Mouse (Mus musculus) neural tube, embryonic 11.5 days (tissue): ENCODE results near the gene Prdm11. TPM values are rescaled to one million over a fixed set of nuclear protein-coding genes. Genes with fewer than 3 reads are reported as not detected.

Experiments used
- ATAC-seq: fragments of 200-750 bp; cut with Nextera tagmentation; 2 replicates; pipeline ENCODE4 v1.8.0; 2017; ENCODE audit warnings: moderate number of reproducible peaks, mild to moderate bottlenecking, moderate TSS enrichment, moderate library complexity; ENCODE audit not compliant: insufficient read depth, low FRiP score, low TSS enrichment
- DNase-seq: peaks from one replicate; pipeline ENCODE4 v3.0.0-alpha.2; 2015; ENCODE audit warnings: low spot score
- H3K27ac ChIP-seq: fragments of 300-500 bp; sonication (generic); 2 replicates; pipeline ENCODE4 v1.5.1; 2014; ENCODE audit warnings: low read depth, mild to moderate bottlenecking, low read length
- H3K27me3 ChIP-seq: fragments of 300-500 bp; sonication (generic); 2 replicates; pipeline ENCODE4 v1.6.1; 2014; ENCODE audit warnings: mild to moderate bottlenecking, low read length, mixed read lengths; ENCODE audit not compliant: control insufficient read depth, insufficient read depth
- H3K36me3 ChIP-seq: fragments of 300-500 bp; sonication (generic); 2 replicates; pipeline ENCODE4 v1.6.1; 2014; ENCODE audit warnings: mild to moderate bottlenecking, low read length, moderate library complexity, mixed read lengths; ENCODE audit not compliant: control insufficient read depth, insufficient read depth
- H3K4me1 ChIP-seq: fragments of 300-500 bp; sonication (generic); 2 replicates; pipeline ENCODE4 v1.6.1; 2014; ENCODE audit warnings: low read length, mixed read lengths; ENCODE audit not compliant: control insufficient read depth, insufficient read depth
- H3K4me2 ChIP-seq: fragments of 300-500 bp; sonication (generic); 2 replicates; pipeline ENCODE4 v1.6.1; 2014; ENCODE audit warnings: low read depth, mild to moderate bottlenecking, moderate library complexity
- H3K4me3 ChIP-seq: fragments of 300-500 bp; sonication (generic); 2 replicates; pipeline ENCODE4 v1.5.1; 2014; ENCODE audit warnings: low read depth, low read length
- H3K9ac ChIP-seq: fragments of 300-500 bp; sonication (generic); 2 replicates; pipeline ENCODE4 v1.6.1; 2014; ENCODE audit warnings: mild to moderate bottlenecking, low read length
- H3K9me3 ChIP-seq: fragments of 300-500 bp; sonication (generic); 2 replicates; pipeline ENCODE4 v1.6.1; 2016; ENCODE audit warnings: low read length; ENCODE audit not compliant: control insufficient read depth
- whole genome bisulfite sequencing: fragments of 180-500 bp; shearing (Covaris S2); extraction: QIAGEN DNeasy Blood & Tissue Kit; methylation state at CpG from one replicate; pipeline ENCODE4 v1.1.7; 2014; 5-methylcytosine and 5-hydroxymethylcytosine counted together
- polyA plus RNA-seq: library from polyadenylated mRNA; unstranded; fragments of >200 nt; fragmentation: Nextera tagmentation; extraction: Ambion mirVana; gene quantifications from 2 replicates; pipeline ENCODE4 v1.2.1, GENCODE M21; 2014

Prdm11 gene
- polyA plus RNA-seq, result 1.2 and 2.2 TPM in 2 replicates

DNA sequence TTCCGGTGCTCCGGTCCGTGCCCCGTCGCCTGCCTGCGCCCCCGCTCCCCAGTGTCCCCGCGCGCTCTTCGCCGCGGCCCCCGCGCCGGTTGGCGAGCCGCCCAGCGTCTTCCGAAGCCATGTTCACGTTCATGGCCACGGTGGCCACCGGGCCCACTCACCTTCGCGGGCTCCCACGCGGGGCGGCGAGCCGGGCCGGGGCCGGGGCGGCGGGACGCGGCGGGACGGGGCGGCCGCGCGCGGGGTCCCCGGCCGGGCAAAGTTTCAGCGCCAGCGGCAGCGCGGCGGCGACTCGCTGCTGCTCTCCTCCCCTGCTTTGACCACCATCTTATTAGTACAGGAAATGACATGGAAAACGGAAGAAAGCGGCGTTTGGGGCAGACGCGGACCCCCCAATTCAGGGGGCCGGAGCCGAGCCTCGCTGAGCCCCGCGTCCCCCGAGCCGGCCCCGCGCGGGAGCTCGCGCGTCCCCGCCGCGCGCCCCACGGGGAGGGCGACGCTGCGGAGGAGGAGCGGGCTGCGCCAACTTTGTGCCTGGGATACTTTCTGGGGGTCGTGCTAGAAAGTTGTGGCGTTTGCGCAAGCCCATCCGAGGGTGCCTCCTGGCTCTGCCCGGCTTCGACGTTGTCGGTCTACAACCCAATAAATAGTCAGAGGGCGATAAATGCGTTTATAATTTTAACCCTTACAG is at the start of gene Prdm11:
Prdm11 (minus strand) TSS at position 350 of the 691 bp plus-strand sequence.
- peaks cover 8% of the 10 kb centered on the region for H3K4me1 ChIP-seq
- peak; percentile 35 for ATAC-seq

DNA sequence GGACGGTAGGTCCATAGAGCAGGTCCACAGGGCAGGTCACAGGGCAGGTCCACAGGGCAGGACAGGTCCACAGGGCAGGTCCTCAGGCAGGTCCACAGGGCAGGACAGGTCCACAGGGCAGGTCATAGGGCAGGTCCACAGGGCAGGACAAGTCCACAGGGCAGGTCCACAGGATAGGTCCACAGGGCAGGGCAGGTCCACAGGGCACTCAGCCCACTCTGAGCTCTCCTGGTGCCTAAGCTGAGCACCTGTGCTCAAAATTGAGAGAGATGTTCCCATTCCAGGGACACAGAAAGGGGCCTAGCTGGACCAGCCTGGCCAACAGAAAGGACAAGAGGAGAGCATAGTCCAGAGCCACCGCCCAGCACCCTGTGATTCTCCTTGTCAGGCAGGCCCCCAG is 46.4 kb upstream of the Prdm11 start:
- H3K9me3 ChIP-seq, result no peaks in the 10 kb centered on the region
- no peak for ATAC-seq

More for the DNA sequence above, at the start of gene Prdm11:
- no peaks in the 10 kb centered on the region for H3K27me3 ChIP-seq
- DNase-seq, result peak; percentile 47
- H3K27ac ChIP-seq, result peak within 1 kb of the TSS; percentile 89
- no peaks in the 10 kb centered on the region for H3K9me3 ChIP-seq
- under 1% methylated on average over 74 of the region's 90 CpGs for WGBS
- peak within 1 kb of the TSS; percentile 98 for H3K9ac ChIP-seq
- no peaks in the 10 kb centered on the region for H3K36me3 ChIP-seq
- peak within 1 kb of the TSS; percentile 96 for H3K4me3 ChIP-seq
- H3K4me2 ChIP-seq, result peak within 1 kb of the TSS; percentile 78

DNA sequence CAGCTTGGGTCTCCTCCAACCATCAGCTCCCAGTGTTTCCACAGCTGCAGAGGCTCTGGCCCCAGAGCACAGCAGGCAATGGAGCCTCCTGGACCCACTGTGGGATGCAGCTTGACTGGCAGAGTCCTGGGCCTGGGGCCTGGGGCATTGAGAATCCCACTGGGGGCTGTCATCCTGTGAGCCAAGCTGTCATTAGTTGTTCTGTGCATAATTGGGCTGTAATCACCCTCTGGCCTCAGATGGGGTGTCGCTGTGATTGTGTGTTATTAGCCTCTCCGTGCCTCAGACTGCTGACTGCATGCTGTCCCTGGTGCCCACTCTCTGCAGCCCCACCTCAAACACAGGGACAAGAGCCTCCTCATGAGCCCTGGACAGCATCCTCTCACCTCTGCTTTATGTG is 45.7 kb upstream of the Prdm11 start:
- Histone ChIP-seq H3K9me3 (no peaks in the 10 kb centered on the region), H3K4me3 (no peak overlapping the region), H3K4me2 (no peak overlapping the region), H3K36me3 (no peaks in the 10 kb centered on the region), H3K27ac (no peak overlapping the region), H3K4me1 (no peaks in the 10 kb centered on the region), H3K9ac (no peak overlapping the region), H3K27me3 (no peaks in the 10 kb centered on the region)
- ATAC-seq, result peak; percentile 50
- DNase-seq, result peak; percentile 57
- WGBS, result 28% methylated on average over 2 of the region's 2 CpGs

More for the DNA sequence above, 46.4 kb upstream of the Prdm11 start:
- H3K4me1 ChIP-seq, result no peaks in the 10 kb centered on the region
- no peaks in the 10 kb centered on the region for H3K27me3 ChIP-seq
- H3K4me2 ChIP-seq, result no peak overlapping the region
- no peaks in the 10 kb centered on the region for H3K36me3 ChIP-seq
- 82% methylated on average over 2 of the region's 2 CpGs for WGBS
- no peak for DNase-seq
- no peak overlapping the region for H3K27ac ChIP-seq
- no peak overlapping the region for H3K4me3 ChIP-seq
- H3K9ac ChIP-seq, result no peak overlapping the region

DNA sequence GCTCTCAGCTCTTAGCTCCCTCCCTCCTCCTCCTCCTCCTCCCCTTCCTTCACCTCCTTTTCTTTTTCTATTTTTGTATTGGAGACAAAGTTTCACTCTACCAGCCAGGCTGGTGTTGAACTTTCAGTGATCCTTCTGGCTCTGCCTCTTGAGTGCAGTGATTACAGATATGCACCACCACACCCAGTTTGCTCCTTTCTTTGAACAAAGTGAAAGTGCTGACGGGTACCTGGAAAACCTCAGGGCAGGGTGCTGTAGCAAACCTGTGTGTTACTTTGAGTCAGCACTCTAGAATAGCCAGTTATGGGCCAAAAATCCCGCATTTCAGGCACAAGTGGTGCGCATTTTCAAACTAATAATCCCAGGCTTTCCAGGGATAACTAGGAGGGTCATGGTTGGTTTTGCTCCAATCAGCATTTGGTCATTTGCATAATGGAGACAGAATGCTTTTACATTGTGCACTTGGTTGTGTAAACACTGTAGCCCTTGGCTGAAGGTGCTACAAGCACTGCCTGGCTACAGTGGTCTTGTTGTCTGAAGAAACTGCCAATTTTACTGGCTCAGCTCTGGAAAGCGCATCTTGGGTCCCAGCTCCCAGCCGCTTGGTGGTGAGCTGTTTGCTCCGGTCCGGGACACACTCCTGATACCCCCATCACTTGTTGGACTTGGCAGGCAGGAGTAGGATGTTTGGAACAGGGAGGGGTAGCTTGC is 43.6 kb upstream of the Prdm11 start:
- WGBS, result 81% methylated on average over 7 of the region's 7 CpGs
- ATAC-seq, result no peak
- no peak overlapping the region for H3K27ac ChIP-seq

DNA sequence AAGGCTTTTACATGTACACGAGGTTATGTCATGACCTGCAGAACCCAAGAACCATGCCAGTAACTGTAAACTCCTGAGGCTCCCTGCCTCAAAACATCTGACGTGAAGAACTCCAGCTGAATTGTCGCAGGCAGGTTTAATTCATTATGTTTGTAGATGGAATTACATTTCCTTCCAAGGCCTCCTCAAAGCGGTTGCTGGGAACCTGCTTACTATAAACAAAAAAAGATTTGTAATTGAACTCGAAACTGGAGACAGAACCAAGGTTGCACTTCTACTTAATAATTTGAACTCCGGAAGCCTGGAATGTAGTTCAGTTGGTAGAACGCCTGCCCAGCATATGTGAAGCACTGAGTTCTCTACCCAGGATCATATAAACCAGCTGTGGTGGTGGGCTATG is 42.0 kb upstream of the Prdm11 start:
- Histone ChIP-seq H3K27me3 (no peaks in the 10 kb centered on the region), H3K4me2 (no peak overlapping the region), H3K36me3 (no peaks in the 10 kb centered on the region), H3K4me3 (no peak overlapping the region), H3K9me3 (no peaks in the 10 kb centered on the region), H3K9ac (no peak overlapping the region), H3K4me1 (no peaks in the 10 kb centered on the region), H3K27ac (no peak overlapping the region)
- 89% methylated on average over 7 of the region's 7 CpGs for WGBS
- no peak for ATAC-seq
- no peak for DNase-seq

More for the DNA sequence above, 43.6 kb upstream of the Prdm11 start:
- Histone ChIP-seq H3K27me3 (no peaks in the 10 kb centered on the region), H3K9me3 (no peaks in the 10 kb centered on the region), H3K4me3 (no peak overlapping the region), H3K4me2 (no peak overlapping the region), H3K36me3 (no peaks in the 10 kb centered on the region), H3K9ac (no peak overlapping the region), H3K4me1 (no peaks in the 10 kb centered on the region)
- no peak for DNase-seq

DNA sequence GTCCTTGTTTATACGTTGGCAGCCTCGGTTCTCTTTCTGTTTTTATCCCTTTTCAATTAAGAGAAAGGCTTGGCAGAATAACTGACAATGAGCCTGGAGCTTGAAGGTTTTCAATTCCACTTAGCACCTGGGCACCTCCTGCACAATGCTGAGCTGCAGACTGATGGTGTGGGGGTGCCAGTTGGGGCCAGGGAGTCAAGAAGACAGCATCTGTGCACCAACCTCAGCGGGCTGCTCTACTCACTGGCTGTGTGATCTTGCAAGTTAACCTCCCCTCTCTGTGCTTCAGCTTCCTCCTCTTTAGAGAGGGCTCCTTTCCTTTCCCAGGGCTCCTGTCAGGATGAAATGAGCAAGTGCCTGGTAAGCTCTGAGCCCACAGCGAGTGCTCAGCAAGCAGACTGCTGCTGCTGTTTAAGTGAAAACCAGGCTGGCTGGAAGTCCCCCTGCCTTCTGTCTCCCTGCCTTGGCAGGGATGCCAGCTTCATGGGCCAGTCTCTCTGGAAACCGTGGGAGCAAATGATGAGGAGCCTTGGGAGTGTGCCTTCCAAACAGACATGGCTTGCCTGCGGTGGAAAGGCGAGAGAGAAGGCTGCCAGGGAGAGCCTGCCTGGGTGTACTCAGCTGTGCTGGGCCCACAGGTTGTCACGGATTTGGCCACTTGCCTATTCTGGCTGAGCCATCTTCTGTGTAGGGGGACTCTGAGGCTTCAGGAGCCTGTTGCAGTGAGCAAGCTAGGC is 39.5 kb upstream of the Prdm11 start:
- DNase-seq (no peak), ATAC-seq (no peak)
- Histone ChIP-seq H3K27me3 (no peaks in the 10 kb centered on the region), H3K9me3 (no peaks in the 10 kb centered on the region), H3K4me1 (no peaks in the 10 kb centered on the region), H3K9ac (no peak overlapping the region), H3K36me3 (no peaks in the 10 kb centered on the region), H3K4me3 (no peak overlapping the region), H3K4me2 (no peak overlapping the region), H3K27ac (no peak overlapping the region)
- WGBS, result 76% methylated on average over 8 of the region's 8 CpGs

DNA sequence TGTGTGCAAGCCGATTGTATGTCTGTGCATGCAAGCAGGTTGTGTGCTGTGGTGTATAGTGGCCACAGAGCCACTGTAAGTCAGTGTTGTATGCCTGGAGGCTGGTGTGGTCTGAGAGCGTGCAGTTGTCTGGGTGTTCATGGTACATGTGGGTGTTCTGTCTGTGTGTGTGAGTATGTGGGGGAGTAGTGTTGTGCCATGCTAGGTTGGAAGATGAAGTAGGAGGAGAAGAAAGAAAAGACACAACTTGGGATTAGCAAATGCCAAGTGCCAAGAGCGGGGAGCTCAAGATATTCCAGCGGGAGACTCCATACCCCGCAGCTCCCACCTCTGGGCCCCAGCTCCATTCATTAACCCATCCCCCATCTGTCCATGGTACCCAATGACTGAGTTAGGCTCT is 38.5 kb upstream of the Prdm11 start:
- Histone ChIP-seq H3K4me1 (no peaks in the 10 kb centered on the region), H3K4me3 (no peak overlapping the region), H3K27ac (no peak overlapping the region), H3K36me3 (no peaks in the 10 kb centered on the region), H3K9ac (no peak overlapping the region), H3K27me3 (no peaks in the 10 kb centered on the region), H3K9me3 (no peaks in the 10 kb centered on the region), H3K4me2 (no peak overlapping the region)
- DNase-seq, result no peak
- ATAC-seq, result no peak
- WGBS, result 80% methylated on average over 5 of the region's 5 CpGs

DNA sequence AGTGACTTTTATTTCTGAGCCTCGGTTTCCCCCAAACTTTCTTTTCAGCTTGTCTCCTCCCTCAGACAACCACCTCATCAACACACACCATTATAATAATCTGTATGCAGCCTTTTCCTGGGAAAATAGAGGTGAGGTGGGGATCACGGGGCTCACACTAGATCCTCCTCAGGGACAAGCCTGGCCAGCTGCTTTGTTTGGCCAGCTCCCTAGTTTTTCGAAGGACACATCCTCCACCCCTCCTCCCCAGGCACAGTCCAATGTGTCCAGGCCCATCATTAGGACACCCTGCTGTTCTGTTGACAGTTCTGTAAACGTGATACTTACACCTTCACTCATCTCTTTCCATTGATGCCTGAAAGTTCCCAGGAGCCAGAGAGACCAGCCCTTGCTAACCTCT is 37.4 kb upstream of the Prdm11 start:
- Histone ChIP-seq H3K9me3 (no peaks in the 10 kb centered on the region), H3K4me1 (no peaks in the 10 kb centered on the region), H3K27ac (no peak overlapping the region), H3K9ac (no peak overlapping the region), H3K36me3 (no peaks in the 10 kb centered on the region), H3K4me2 (no peak overlapping the region), H3K4me3 (no peak overlapping the region), H3K27me3 (no peaks in the 10 kb centered on the region)
- no peak for DNase-seq
- ATAC-seq, result no peak
- WGBS, result 55% methylated on average over 4 of the region's 4 CpGs
